Mouse (Mus musculus) midbrain, postnatal 0 days (tissue): ENCODE data around the gene 4931428F04Rik. TPM values are rescaled to one million over a fixed set of nuclear protein-coding genes. Genes with fewer than 3 reads are reported as not detected.

Experiments
- ATAC-seq: fragments of 200-750 bp; cut with Nextera tagmentation; 2 replicates; pipeline ENCODE4 v1.8.0; 2017; ENCODE audit warnings: moderate number of reproducible peaks, mild to moderate bottlenecking, moderate TSS enrichment, moderate library complexity; ENCODE audit not compliant: low FRiP score
- DNase-seq: peaks from one replicate; pipeline ENCODE4 v3.0.0-alpha.2; 2015; ENCODE audit warnings: low spot score
- H3K27ac ChIP-seq: fragments of 300-500 bp; sonication (generic); 2 replicates; pipeline ENCODE4 v1.5.1; 2014; ENCODE audit warnings: low read depth, mild to moderate bottlenecking, low read length, mixed read lengths
- H3K27me3 ChIP-seq: fragments of 300-500 bp; sonication (generic); 2 replicates; pipeline ENCODE4 v1.6.1; 2014; ENCODE audit warnings: low read length, control low read depth, mixed read lengths; ENCODE audit not compliant: insufficient read depth
- H3K36me3 ChIP-seq: fragments of 300-500 bp; sonication (generic); 2 replicates; pipeline ENCODE4 v1.6.1; 2014; ENCODE audit warnings: low read length, control low read depth, mixed read lengths; ENCODE audit not compliant: insufficient read depth
- H3K4me1 ChIP-seq: fragments of 300-500 bp; sonication (generic); 2 replicates; pipeline ENCODE4 v1.6.1; 2014; ENCODE audit warnings: mild to moderate bottlenecking, control low read depth, antibody characterized with exemption, low read length, mixed read lengths; ENCODE audit not compliant: insufficient read depth
- H3K4me2 ChIP-seq: fragments of 300-500 bp; sonication (generic); 2 replicates; pipeline ENCODE4 v1.6.1; 2014; ENCODE audit warnings: low read depth, mild to moderate bottlenecking, low read length, mixed read lengths; ENCODE audit not compliant: poor library complexity, severe bottlenecking
- H3K4me3 ChIP-seq: fragments of 300-500 bp; sonication (generic); 2 replicates; pipeline ENCODE4 v1.5.1; 2014; ENCODE audit warnings: low read depth, mild to moderate bottlenecking, low read length, moderate library complexity
- H3K9ac ChIP-seq: fragments of 300-500 bp; sonication (generic); replicated peaks from 2 replicates; pipeline ENCODE4 v1.6.1; 2014; ENCODE audit warnings: mild to moderate bottlenecking, low read length, moderate library complexity, mixed read lengths; ENCODE audit not compliant: poor library complexity, severe bottlenecking
- H3K9me3 ChIP-seq: fragments of 300-500 bp; sonication (generic); 2 replicates; pipeline ENCODE4 v1.6.1; 2016; ENCODE audit warnings: low read length, control low read depth
- CTCF ChIP-seq: IDR thresholded peaks from 2 replicates; pipeline ENCODE4 v1.5.1; 2016; ENCODE audit warnings: antibody characterized with exemption, mild to moderate bottlenecking
- WGBS: fragments of 180-500 bp; shearing (Covaris S2); extraction: QIAGEN DNeasy Blood & Tissue Kit; methylation state at CpG from one replicate; pipeline ENCODE4 v1.1.7; 2014; 5-methylcytosine and 5-hydroxymethylcytosine counted together
- polyA plus RNA-seq: library from polyadenylated mRNA; unstranded; fragments of >200 nt; fragmentation: Nextera tagmentation; extraction: Ambion mirVana; gene quantifications from 2 replicates; pipeline ENCODE4 v1.2.1, GENCODE M21; 2015
- total RNA-seq: library from RNA; depleted of rRNA; stranded (reverse); fragments of >200 nt; gene quantifications from 2 replicates; pipeline ENCODE4 v1.2.3, GENCODE M21; 2014

Gene 4931428F04Rik
- total and polyA plus RNA-seq, 2 experiments from 2014 or later = 63.6 to 131 TPM

GRCm38 (mm10) chr8:105265128-105265527 is 24.5 kb downstream of the 4931428F04Rik start:
- Histone ChIP-seq H3K27me3 (peaks cover 58% of the 10 kb centered on the region), H3K4me3 (no peak overlapping the region)
- WGBS = 13% methylated on average over 10 of the region's 10 CpGs

DNA sequence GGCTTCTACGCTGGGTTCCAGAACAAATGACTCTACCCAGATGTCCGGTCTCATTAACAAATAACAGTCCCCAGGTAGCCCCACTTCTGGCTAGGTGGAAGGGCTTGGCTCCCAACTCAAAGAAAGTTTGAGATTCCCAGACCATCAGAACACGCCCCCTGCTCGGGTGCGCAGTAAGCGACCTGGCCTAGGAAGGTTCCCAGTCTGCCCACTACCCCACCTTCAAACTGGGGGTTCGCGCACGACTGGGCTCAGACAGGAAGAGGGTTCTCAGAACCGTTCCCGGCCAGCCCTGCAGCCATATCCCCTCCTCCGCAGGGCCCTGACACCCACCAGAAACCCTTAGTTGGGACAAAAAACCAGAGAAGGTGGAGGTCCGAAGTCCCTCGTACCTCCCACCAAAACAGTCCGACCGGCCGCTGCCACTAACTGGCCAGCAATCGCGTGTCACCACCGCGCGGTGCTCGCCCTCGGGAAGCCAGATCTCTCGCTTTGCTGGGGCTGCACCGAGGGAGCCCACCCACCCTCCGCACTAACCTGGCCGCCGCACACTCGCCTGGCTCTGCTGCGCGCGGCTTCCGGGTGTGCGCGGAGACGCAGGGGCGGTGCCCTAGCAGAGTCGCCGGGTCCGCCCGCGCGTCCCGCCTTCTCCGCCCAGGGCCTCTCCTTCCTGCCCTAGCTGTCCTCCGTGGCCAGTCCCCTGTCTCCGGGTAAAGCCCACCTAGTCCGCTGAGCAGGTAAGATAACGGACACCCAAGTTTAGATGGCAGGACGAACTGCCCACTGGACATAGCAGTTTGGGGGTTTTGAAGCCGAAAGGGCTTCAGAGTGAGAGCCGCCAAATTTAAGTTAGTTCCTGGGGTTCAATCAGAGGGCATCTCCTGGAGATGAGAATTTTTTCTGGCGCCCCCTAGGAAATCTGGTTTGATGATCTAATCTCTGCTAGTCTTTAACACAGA is 25.4 kb downstream of the 4931428F04Rik start, which contains the start of the genes Tradd and Fbxl8:
Tradd (minus strand) TSS at position 586 of the 959 bp plus-strand sequence.
Fbxl8 (plus strand) TSS at position 625 of the 959 bp plus-strand sequence.
- no peak for DNase-seq
- 1% methylated on average over 53 of the region's 54 CpGs for WGBS
- Histone ChIP-seq H3K36me3 (no peaks in the 10 kb centered on the region), H3K9ac (peak within 1 kb of the TSS; percentile 51), H3K27ac (no peak within 1 kb of the TSS), H3K9me3 (no peaks in the 10 kb centered on the region), H3K4me2 (peak within 1 kb of the TSS; percentile 95), H3K4me3 (peak within 1 kb of the TSS; percentile 67), H3K4me1 (no peaks in the 10 kb centered on the region), H3K27me3 (peaks cover 54% of the 10 kb centered on the region)
- peak; percentile 6; the same call in 1 of the 2 replicates for TF ChIP-seq CTCF
- no peak for ATAC-seq

More at GRCm38 (mm10) chr8:105265128-105265527, 24.5 kb downstream of the 4931428F04Rik start:
- Histone ChIP-seq H3K4me2 (peak overlapping the region; percentile 95; the same call in 1 of the 2 replicates), H3K4me1 (no peaks in the 10 kb centered on the region), H3K36me3 (no peaks in the 10 kb centered on the region), H3K9me3 (no peaks in the 10 kb centered on the region), H3K27ac (no peak overlapping the region), H3K9ac (no peak overlapping the region)
- ATAC-seq = no peak
- no peak for TF ChIP-seq CTCF
- DNase-seq = no peak

DNA sequence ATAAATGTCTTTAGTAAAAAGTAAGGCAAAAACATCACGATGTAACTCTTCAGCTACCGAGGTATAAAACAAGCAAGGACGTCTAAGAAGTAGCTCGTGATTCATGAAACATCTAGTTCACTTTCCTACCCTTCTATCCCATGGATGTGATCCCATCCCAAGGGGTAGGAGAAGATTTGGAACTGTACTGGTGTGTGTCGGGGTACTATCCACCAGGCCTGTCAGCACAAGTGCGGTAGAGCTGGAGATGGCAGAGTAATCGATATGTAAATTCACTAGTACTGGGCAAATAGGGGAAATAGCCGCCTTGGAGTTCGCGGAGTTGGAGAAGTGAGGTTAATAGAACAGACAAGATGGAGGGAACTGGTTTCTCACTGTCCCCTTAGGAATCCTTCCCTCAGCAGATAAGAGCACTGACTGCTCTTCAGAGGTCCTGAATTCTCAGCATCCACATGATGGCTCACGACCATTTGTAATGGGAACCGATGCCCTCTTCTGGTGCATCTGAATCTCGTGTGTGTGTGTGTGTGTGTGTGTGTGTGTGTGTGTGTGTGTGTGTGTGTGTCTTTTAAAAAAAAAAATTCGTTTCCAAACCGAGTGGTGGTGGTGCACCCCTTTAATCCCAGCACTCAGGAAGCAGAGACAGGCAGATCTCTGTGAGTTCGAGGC is 26.3 kb downstream of the 4931428F04Rik start:
- Histone ChIP-seq H3K4me1 (no peaks in the 10 kb centered on the region), H3K9ac (no peak overlapping the region), H3K36me3 (no peaks in the 10 kb centered on the region), H3K4me2 (no peak overlapping the region), H3K4me3 (no peak overlapping the region), H3K9me3 (no peaks in the 10 kb centered on the region), H3K27ac (no peak overlapping the region), H3K27me3 (peaks cover 63% of the 10 kb centered on the region)
- no peak for DNase-seq
- peak; percentile 51 for TF ChIP-seq CTCF
- no peak for ATAC-seq
- WGBS = 43% methylated on average over 16 of the region's 16 CpGs

DNA sequence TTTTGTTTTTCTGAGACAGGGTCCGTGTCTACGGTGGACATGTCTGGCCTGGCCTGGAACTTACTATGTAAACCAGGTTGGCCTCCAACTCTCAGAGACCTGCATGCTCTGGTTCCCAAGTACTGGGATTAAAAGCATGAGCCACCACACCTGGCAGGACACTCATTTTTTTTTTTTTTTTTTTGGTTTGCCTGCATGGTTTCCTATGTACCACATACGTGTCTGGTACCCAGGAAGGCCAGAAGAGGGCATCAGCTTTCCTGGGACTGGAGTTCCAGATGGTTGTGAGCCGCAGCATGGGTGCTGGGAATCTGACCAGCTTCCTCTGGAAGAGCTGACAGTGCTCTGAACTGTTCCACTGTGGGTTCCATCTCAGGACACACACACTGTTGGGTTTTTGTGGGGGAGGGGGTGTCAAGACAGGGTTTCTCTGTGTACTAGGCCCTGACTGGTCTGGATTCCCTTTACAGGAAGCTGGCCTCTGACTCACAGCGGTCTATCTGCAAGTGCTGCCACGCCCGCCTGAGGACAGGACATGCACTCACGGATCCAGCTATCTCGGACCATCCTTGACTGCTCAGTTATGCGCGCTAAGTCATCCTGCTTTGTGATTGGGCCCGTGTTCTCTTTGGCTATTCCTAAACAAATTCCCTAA is 28.2 kb downstream of the 4931428F04Rik start:
- no peak overlapping the region for H3K4me3 ChIP-seq
- no peak overlapping the region for H3K4me2 ChIP-seq
- DNase-seq (no peak), ATAC-seq (no peak)
- H3K27ac ChIP-seq = no peak overlapping the region
- peaks cover 56% of the 10 kb centered on the region for H3K27me3 ChIP-seq
- no peaks in the 10 kb centered on the region for H3K36me3 ChIP-seq
- WGBS = 87% methylated on average over 12 of the region's 12 CpGs
- TF ChIP-seq CTCF = no peak
- no peak overlapping the region for H3K9ac ChIP-seq
- H3K4me1 ChIP-seq = no peaks in the 10 kb centered on the region
- no peaks in the 10 kb centered on the region for H3K9me3 ChIP-seq

- Histone ChIP-seq H3K9ac (no peak overlapping the region), H3K36me3 (no peaks in the 10 kb centered on the region), H3K27me3 (peaks cover 47% of the 10 kb centered on the region), H3K4me1 (no peaks in the 10 kb centered on the region), H3K27ac (no peak overlapping the region), H3K9me3 (no peaks in the 10 kb centered on the region), H3K4me3 (no peak overlapping the region), H3K4me2 (no peak overlapping the region)
- ATAC-seq (no peak), DNase-seq (no peak)
- TF ChIP-seq CTCF = no peak
- 67% methylated on average over 7 of the region's 7 CpGs for WGBS
These were observed 29.1 kb downstream of the 4931428F04Rik start for GRCm38 (mm10) chr8:105260371-105261099.
